Mouse (Mus musculus): ENCODE data around the gene C87436. TPM values are rescaled to one million over a fixed set of nuclear protein-coding genes. Genes with fewer than 3 reads are reported as not detected.
A peak's percentile ranks its signal among the peaks of the same experiment; 100 is the strongest.

Gene C87436
- polyA plus RNA-seq, 1 experiment from 2014 or later: 30.3 TPM

DNA sequence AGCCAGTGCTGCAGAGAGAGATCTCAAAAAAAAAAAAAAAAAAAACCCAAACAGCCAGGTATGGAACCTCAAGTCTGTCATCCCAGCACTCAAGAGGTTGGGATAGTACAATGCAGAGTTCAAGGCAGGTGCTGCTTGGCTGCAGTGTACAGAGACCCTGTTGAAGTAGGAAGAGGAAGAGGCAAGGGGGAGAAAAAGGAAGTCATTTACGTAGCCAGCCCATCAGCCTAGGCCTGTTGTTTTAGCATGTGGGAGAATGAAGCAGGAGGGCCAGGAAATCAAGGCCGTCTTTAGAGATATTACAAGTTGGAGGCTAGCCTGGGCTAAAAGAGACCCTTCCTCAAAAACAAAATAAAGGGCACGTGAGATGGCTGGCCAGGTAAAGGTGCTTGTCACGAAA lies 65.3 kb downstream of the C87436 start:
- no peak overlapping the region for H3K27ac ChIP-seq
- WGBS: 78% methylated on average over 4 of the region's 4 CpGs

DNA sequence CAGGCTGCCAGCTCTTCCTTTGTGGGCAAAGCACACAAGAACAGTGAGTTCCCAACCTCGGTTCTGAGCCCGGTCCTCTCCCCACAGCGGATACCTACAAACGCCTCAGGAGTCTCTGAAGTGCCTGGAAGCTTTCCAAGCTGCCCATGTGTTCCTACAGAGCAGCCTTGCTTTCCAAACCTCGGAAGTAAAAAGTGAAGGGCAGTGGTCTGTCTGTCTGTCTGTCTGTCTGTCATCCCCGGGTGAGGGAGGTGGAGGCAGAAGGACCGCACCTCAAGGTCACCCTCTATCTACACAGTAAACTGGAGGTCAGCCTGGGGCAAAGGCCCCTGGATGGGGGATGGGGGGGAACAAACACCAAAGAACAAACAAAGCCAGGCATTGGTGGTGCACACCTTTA lies 67.5 kb downstream of the C87436 start:
- Histone ChIP-seq H3K36me3 (no peaks in the 10 kb centered on the region), H3K4me3 (no peak overlapping the region), H3K27ac (no peak overlapping the region), H3K4me2 (replicated peaks) (no peak overlapping the region), H3K4me1 (no peaks in the 10 kb centered on the region), H3K9ac (no peak overlapping the region), H3K9me3 (no peaks in the 10 kb centered on the region), H3K27me3 (no peaks in the 10 kb centered on the region)
- WGBS: 76% methylated on average over 7 of the region's 7 CpGs
- ATAC-seq (ENCODE audit: insufficient number of reproducible peaks, insufficient read depth, low FRiP score, low TSS enrichment): no peak

More for the DNA sequence above, 65.3 kb downstream of the C87436 start:
- H3K9me3 ChIP-seq: no peaks in the 10 kb centered on the region
- 0 out of 2 replicates have a peak, but pooled peaks cover 4% of the 10 kb centered on the region for H3K4me1 ChIP-seq
- H3K4me3 ChIP-seq: no peak overlapping the region
- no peak overlapping the region for H3K9ac ChIP-seq
- no peak for ATAC-seq (ENCODE audit: insufficient number of reproducible peaks, insufficient read depth, low FRiP score, low TSS enrichment)
- H3K27me3 ChIP-seq: no peaks in the 10 kb centered on the region
- H3K4me2 ChIP-seq (replicated peaks): no peak overlapping the region
- H3K36me3 ChIP-seq: no peaks in the 10 kb centered on the region

- H3K4me1 ChIP-seq: no peaks in the 10 kb centered on the region
- H3K27me3 ChIP-seq: no peaks in the 10 kb centered on the region
- no peaks in the 10 kb centered on the region for H3K9me3 ChIP-seq
- no peak overlapping the region for H3K4me2 ChIP-seq (replicated peaks)
- no peak overlapping the region for H3K4me3 ChIP-seq
- H3K27ac ChIP-seq: no peak overlapping the region
- no peak overlapping the region for H3K9ac ChIP-seq
- no peak for ATAC-seq (ENCODE audit: insufficient number of reproducible peaks, insufficient read depth, low FRiP score, low TSS enrichment)
- H3K36me3 ChIP-seq: no peaks in the 10 kb centered on the region
- 54% methylated on average over 3 of the region's 3 CpGs for WGBS
These were observed 68.1 kb downstream of the C87436 start for GRCm38 (mm10) chr6:86506309-86506708.

DNA sequence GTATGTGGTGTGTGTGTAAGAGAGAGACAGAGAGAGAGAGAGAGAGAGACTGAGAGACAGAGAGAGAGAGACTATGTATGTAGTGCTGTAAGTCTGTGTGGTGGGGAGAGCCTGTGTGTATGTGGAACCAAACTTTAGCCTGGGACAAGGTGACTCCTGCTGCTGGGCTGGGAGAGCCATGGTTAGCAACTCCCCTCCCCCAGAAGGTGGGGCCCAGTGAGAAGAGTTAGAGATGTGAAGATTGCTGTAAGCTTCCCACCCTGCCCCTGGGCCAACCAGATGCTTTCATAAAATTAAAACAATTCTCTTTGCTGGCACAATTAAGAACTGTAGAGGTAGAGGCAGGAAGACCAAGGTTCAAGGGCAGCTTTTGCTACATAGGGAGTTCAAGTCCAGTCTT lies 68.9 kb downstream of the C87436 start:
- ATAC-seq (ENCODE audit: insufficient number of reproducible peaks, insufficient read depth, low FRiP score, low TSS enrichment): no peak
- Histone ChIP-seq H3K9me3 (no peaks in the 10 kb centered on the region), H3K4me1 (no peaks in the 10 kb centered on the region), H3K36me3 (no peaks in the 10 kb centered on the region), H3K4me3 (no peak overlapping the region), H3K27ac (no peak overlapping the region), H3K9ac (no peak overlapping the region), H3K4me2 (replicated peaks) (no peak overlapping the region), H3K27me3 (no peaks in the 10 kb centered on the region)

GRCm38 (mm10) chr6:86508736-86509135 lies 70.6 kb downstream of the C87436 start:
- ATAC-seq (ENCODE audit: insufficient number of reproducible peaks, insufficient read depth, low FRiP score, low TSS enrichment): no peak
- Histone ChIP-seq H3K4me2 (replicated peaks) (no peak overlapping the region), H3K27me3 (no peaks in the 10 kb centered on the region), H3K9me3 (no peaks in the 10 kb centered on the region), H3K9ac (no peak overlapping the region), H3K4me3 (no peak overlapping the region), H3K27ac (no peak overlapping the region), H3K36me3 (no peaks in the 10 kb centered on the region), H3K4me1 (no peaks in the 10 kb centered on the region)
- 82% methylated on average over 3 of the region's 3 CpGs for WGBS

DNA sequence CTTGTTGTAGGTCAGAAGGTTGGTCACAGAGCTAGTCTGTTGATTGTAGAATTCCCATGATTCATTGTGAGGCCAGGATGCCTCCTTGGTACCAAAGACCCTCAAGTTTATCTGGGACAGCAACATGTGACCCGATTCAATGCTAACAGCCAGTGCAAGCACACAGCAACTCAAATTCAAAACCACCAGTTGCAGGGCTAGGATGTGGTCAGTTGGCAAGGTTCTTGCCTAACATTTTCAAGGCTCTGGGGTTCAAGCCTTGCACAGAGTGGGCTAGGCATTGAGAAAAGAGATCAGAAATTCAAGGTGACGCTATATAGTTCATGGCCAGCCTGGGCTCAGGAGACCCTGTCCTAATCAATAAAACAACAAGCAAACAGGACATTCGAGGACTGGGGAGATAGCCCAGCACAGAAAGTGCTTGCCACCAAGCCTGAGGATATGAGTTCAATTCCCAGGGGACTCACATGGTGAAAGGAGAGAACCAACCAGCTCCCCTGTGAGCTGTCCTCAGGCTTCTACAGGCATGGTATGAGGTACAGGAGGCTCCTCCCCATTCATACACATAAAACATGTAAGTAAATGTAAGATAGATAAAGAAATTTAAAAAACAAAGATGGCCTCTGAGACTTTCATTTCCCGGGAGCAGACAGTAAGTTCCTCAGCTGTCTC lies 71.2 kb downstream of the C87436 start:
- Histone ChIP-seq H3K27me3 (no peaks in the 10 kb centered on the region), H3K4me1 (no peaks in the 10 kb centered on the region), H3K9ac (no peak overlapping the region), H3K4me2 (replicated peaks) (no peak overlapping the region), H3K27ac (no peak overlapping the region), H3K9me3 (no peaks in the 10 kb centered on the region), H3K4me3 (no peak overlapping the region), H3K36me3 (no peaks in the 10 kb centered on the region)
- WGBS: 77% methylated on average over 4 of the region's 4 CpGs
- no peak for ATAC-seq (ENCODE audit: insufficient number of reproducible peaks, insufficient read depth, low FRiP score, low TSS enrichment)

DNA sequence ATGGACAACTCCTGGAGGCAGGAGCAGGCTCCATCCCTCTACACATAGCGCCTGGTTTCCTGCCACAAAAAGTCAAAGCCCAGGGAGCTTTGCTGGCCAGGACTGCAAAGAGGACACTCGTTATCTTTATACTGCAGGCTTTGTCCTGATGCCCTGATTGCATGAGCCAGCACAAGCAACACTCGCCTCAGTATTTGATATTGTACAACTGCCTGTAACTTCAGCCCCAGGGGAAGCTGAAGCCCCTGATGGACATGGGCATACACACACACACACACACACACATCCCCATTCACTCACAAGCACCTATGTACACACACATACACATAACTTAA lies 71.7 kb downstream of the C87436 start:
- Histone ChIP-seq H3K4me3 (no peak overlapping the region), H3K9ac (no peak overlapping the region), H3K27me3 (no peaks in the 10 kb centered on the region), H3K4me2 (replicated peaks) (no peak overlapping the region), H3K27ac (no peak overlapping the region), H3K9me3 (no peaks in the 10 kb centered on the region), H3K36me3 (no peaks in the 10 kb centered on the region), H3K4me1 (no peaks in the 10 kb centered on the region)
- ATAC-seq (ENCODE audit: insufficient number of reproducible peaks, insufficient read depth, low FRiP score, low TSS enrichment): no peak
- 61% methylated on average over 3 of the region's 3 CpGs for WGBS

DNA sequence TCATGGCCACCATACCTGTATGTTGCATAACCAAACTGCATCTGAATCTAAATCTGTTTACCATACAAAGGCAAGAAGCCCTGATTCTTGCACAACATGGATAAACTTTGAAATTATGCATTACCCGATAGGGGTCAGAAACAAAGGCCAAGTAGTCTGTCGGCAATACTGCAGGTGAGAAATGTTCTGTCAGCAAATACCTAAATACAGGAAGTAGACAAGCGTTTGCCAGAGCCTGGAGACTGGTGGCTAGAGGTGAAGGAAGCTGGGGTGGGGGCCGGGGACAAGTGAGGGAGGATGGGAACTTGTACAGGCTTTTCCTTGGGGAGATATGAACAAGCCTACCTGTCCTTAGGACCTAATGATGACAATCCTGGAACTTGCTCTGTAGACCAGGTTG lies 72.8 kb downstream of the C87436 start:
- no peak overlapping the region for H3K4me3 ChIP-seq
- H3K9me3 ChIP-seq: no peaks in the 10 kb centered on the region
- no peak overlapping the region for H3K9ac ChIP-seq
- H3K27ac ChIP-seq: no peak overlapping the region
- H3K4me1 ChIP-seq: no peaks in the 10 kb centered on the region
- 70% methylated on average over 4 of the region's 4 CpGs for WGBS
- no peaks in the 10 kb centered on the region for H3K27me3 ChIP-seq
- H3K4me2 ChIP-seq (replicated peaks): no peak overlapping the region
- no peaks in the 10 kb centered on the region for H3K36me3 ChIP-seq
- ATAC-seq (ENCODE audit: insufficient number of reproducible peaks, insufficient read depth, low FRiP score, low TSS enrichment): no peak

DNA sequence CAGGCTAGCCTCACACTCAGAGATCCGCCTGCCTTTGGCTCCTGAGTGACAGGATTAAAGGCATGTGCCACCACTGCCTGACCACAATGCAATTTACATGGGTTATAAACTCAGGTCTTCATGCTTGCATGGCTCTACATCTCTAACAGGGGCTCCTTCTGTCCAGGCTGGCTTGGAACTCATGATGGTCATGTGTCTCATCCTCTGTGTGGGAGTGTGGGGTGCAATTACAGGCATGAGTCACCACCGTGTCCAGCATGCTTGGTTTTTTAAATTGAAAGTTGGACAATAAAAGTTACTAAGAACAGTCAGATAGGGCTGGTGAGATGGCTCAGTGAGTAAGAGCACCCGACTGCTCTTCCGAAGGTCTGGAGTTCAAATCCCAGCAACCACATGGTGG lies 75.1 kb downstream of the C87436 start:
- Histone ChIP-seq H3K4me2 (replicated peaks) (no peak overlapping the region), H3K9me3 (no peaks in the 10 kb centered on the region), H3K36me3 (no peaks in the 10 kb centered on the region), H3K9ac (no peak overlapping the region), H3K27me3 (no peaks in the 10 kb centered on the region), H3K4me1 (no peaks in the 10 kb centered on the region), H3K4me3 (no peak overlapping the region), H3K27ac (no peak overlapping the region)
- no peak for ATAC-seq (ENCODE audit: insufficient number of reproducible peaks, insufficient read depth, low FRiP score, low TSS enrichment)
- WGBS: 92% methylated on average over 4 of the region's 4 CpGs

DNA sequence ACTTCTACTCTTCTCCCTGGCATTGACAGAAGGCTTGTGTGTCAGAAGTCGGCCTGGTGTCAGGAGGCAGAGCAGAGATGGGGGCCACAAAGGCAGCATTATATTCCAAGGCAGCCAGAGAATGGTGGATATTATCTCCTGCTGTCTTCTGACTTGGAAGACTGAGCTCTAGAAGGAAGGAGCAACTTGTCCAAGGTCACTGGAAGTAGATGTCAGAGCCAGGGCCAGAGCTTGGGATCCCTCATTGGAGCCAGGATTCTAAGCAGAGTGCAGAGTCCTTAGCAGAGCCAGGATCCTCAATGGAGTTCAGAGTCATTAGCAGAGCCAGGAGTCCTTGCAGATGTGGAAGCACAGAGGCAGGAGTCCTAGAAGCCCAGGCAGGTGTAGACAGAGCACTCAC lies 77.8 kb downstream of the C87436 start:
- no peaks in the 10 kb centered on the region for H3K27me3 ChIP-seq
- H3K4me1 ChIP-seq: no peaks in the 10 kb centered on the region
- no peak overlapping the region for H3K4me3 ChIP-seq
- WGBS: 61% methylated on average over 1 of the region's 1 CpGs
- ATAC-seq (ENCODE audit: insufficient number of reproducible peaks, insufficient read depth, low FRiP score, low TSS enrichment): no peak
- peaks cover 2% of the 10 kb centered on the region; the same call in 1 of the 2 replicates for H3K36me3 ChIP-seq
- no peak overlapping the region for H3K9ac ChIP-seq
- H3K27ac ChIP-seq: no peak overlapping the region
- H3K4me2 ChIP-seq (replicated peaks): no peak overlapping the region
- H3K9me3 ChIP-seq: no peaks in the 10 kb centered on the region

GRCm38 (mm10) chr6:86519767-86520345 lies 81.7 kb downstream of the C87436 start:
- no peak overlapping the region for H3K4me3 ChIP-seq
- no peak overlapping the region for H3K4me2 ChIP-seq (replicated peaks)
- no peak for ATAC-seq (ENCODE audit: insufficient number of reproducible peaks, insufficient read depth, low FRiP score, low TSS enrichment)
- no peaks in the 10 kb centered on the region for H3K9me3 ChIP-seq
- H3K9ac ChIP-seq: no peak overlapping the region
- no peak overlapping the region for H3K27ac ChIP-seq
- H3K36me3 ChIP-seq: peaks cover 12% of the 10 kb centered on the region
- peaks cover 9% of the 10 kb centered on the region for H3K4me1 ChIP-seq
- no peaks in the 10 kb centered on the region for H3K27me3 ChIP-seq
- WGBS: 70% methylated on average over 3 of the region's 3 CpGs

DNA sequence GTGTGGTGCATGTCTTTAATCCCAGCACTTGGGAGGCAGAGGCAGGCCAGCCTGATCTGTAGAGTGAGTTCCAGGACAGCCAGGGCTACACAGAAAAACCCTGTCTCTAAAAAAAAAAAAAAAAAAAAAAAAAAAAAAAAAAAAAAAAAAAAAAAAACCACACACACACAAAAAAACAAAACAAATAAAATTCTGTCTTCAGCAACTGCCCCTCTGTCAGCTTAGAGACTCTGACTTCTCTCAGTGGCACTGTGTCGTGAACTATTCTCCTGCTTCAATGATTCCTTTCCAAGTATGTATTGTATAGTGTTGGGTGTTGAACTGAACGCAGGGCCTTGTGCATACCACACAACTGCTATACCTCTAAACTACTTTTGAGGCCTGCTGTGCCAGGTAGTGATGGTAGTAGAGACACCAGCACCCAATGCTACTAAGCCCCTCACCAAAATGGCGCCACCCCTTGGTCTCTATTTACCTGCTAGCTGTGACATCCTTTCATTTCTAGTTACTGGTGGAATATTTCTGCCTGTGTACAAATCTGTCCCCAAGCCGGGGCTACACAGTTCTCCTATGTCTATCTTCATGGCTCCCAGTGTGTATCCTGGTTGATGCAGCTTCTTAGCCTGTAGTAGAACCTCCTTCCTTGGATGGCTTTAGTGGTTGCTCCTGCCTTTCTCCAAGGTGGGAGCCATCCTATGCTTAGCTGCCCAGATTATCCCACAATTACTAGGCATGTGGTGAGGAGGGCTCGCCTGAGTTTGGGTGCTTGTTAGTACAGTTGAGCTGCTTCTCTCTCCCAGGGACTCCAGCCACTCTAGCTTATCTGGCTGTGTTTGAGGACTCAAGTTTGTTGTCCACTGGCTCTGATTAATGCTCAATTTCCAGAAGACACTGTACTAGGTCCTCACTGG lies 84.1 kb downstream of the C87436 start:
- Histone ChIP-seq H3K9me3 (no peaks in the 10 kb centered on the region), H3K27ac (no peak overlapping the region), H3K9ac (no peak overlapping the region), H3K36me3 (peaks cover 12% of the 10 kb centered on the region), H3K27me3 (no peaks in the 10 kb centered on the region), H3K4me3 (no peak overlapping the region), H3K4me2 (replicated peaks) (peak overlapping the region; percentile 85), H3K4me1 (peaks cover 9% of the 10 kb centered on the region)
- WGBS: 78% methylated on average over 5 of the region's 5 CpGs
- ATAC-seq (ENCODE audit: insufficient number of reproducible peaks, insufficient read depth, low FRiP score, low TSS enrichment): no peak

All from embryonic facial prominence, embryonic 12.5 days (tissue).